Mouse (Mus musculus) kidney, adult 11 months (tissue): ENCODE results near the gene Gm49673.
"Not testable (repeated sequence)": the region's sequence is repeated elsewhere in the genome, so short reads cannot be mapped to it uniquely, and the experiment has no call there.

Experiments
- DNase-seq: peaks from one replicate; pipeline ENCODE4 v3.0.0; 2022

Gm49673 gene

DNA sequence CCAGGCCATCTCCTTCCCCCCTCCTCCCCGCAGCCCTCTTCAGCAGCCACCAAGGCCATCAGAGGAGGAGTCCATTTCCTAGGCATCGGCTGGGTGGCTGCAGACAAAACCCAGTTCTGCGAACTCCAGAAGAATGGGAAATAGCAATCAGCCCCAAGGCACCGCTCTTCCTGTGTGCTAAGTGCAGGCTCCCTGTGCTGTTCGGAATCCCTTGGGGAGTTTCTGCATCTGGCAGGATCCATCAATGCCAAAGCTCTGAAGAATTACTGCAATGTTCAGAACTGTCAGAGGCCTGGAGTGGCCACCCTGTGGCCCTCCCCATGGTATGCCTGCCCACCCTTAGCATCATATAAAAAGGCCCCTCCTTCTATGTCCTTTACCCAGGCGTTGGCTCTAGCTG, 110.6 kb downstream of the Gm49673 start:
- not testable (repeated sequence) for DNase-seq
